Comparison of ENCODE assay signal across 32 mouse cellular contexts in genomic region chr8:47298460-47298859, GRCm38 (mm10).
"Had no signal": no experiment of that assay in that cellular context is flagged by ENCODE, and none has a peak within 500 bp of the region (broad histone marks: within the 10 kb centered on the region; RNA-seq: fewer than 3 reads in every experiment).

No protein-coding gene starts in this region.

- H3K4me3 ChIP-seq: left cerebral cortex, adult 2 months; limb, embryonic 10.5 days; limb, embryonic 12.5 days; limb, embryonic 13.5 days; limb, embryonic 15.5 days; liver, embryonic 13.5 days; liver, embryonic 15.5 days; lung, embryonic 15.5 days; megakaryocyte, embryonic 14.5 days; midbrain, embryonic 10.5 days; midbrain, embryonic 12.5 days; midbrain, embryonic 13.5 days; midbrain, embryonic 15.5 days; myocyte; neural tube, embryonic 12.5 days had no signal

- H3K4me2 ChIP-seq: limb, embryonic 12.5 days; limb, embryonic 13.5 days; limb, embryonic 15.5 days; liver, embryonic 11.5 days; liver, embryonic 13.5 days; liver, embryonic 15.5 days; lung, embryonic 14.5 days; lung, embryonic 15.5 days; midbrain, embryonic 11.5 days; midbrain, embryonic 12.5 days; midbrain, embryonic 13.5 days; midbrain, embryonic 15.5 days; neural tube, embryonic 12.5 days had no signal

- H3K4me1 ChIP-seq: limb, embryonic 12.5 days; limb, embryonic 13.5 days; limb, embryonic 15.5 days; liver, embryonic 13.5 days; liver, embryonic 15.5 days; lung, embryonic 15.5 days; megakaryocyte, embryonic 14.5 days; midbrain, embryonic 10.5 days; midbrain, embryonic 12.5 days; midbrain, embryonic 13.5 days; midbrain, embryonic 15.5 days; neural tube, embryonic 12.5 days had no signal

- H3K9me3 ChIP-seq: limb, embryonic 10.5 days; limb, embryonic 12.5 days; limb, embryonic 13.5 days; limb, embryonic 15.5 days; liver, embryonic 13.5 days; liver, embryonic 15.5 days; lung, embryonic 15.5 days; megakaryocyte, embryonic 14.5 days; midbrain, embryonic 10.5 days; midbrain, embryonic 12.5 days; midbrain, embryonic 13.5 days; midbrain, embryonic 15.5 days; neural tube, embryonic 12.5 days had no signal

- H3K36me3 ChIP-seq: limb, embryonic 10.5 days; limb, embryonic 12.5 days; limb, embryonic 13.5 days; limb, embryonic 15.5 days; liver, embryonic 13.5 days; liver, embryonic 15.5 days; lung, embryonic 15.5 days; midbrain, embryonic 10.5 days; midbrain, embryonic 12.5 days; midbrain, embryonic 13.5 days; midbrain, embryonic 15.5 days; neural tube, embryonic 12.5 days had no signal

- DNase-seq: left cerebral cortex, postnatal 4 days; liver; liver, embryonic 13.5 days; liver, postnatal 0 days; lung, adult 18-20 months; lung, adult 2 months; lung, embryonic 14.5 days; lung, postnatal 10 days; lung, postnatal 14 days; lung, postnatal 36 days; lung, postnatal 4 days; midbrain, embryonic 14.5 days had no signal

- H3K9ac ChIP-seq: limb, embryonic 12.5 days; limb, embryonic 13.5 days; limb, embryonic 15.5 days; liver, embryonic 13.5 days; liver, embryonic 14.5 days; liver, embryonic 15.5 days; liver, postnatal 0 days; lung, embryonic 14.5 days; lung, embryonic 15.5 days; midbrain, embryonic 12.5 days; midbrain, embryonic 13.5 days; midbrain, embryonic 15.5 days; neural tube, embryonic 12.5 days had no signal

- H3K27me3 ChIP-seq: limb, embryonic 12.5 days; limb, embryonic 13.5 days; limb, embryonic 15.5 days; liver, embryonic 13.5 days; liver, embryonic 15.5 days; lung, embryonic 15.5 days; megakaryocyte, embryonic 14.5 days; midbrain, embryonic 12.5 days; midbrain, embryonic 13.5 days; midbrain, embryonic 15.5 days; neural tube, embryonic 12.5 days had no signal

- ATAC-seq: liver, postnatal 0 days; lung, postnatal 0 days; midbrain, embryonic 13.5 days; midbrain, embryonic 15.5 days; midbrain, embryonic 16.5 days had no signal

- H3K27ac ChIP-seq: left cerebral cortex, adult 2 months; limb, embryonic 10.5 days; limb, embryonic 12.5 days; limb, embryonic 13.5 days; limb, embryonic 15.5 days; liver, embryonic 13.5 days; liver, embryonic 14.5 days; liver, embryonic 15.5 days; lung, embryonic 15.5 days; macrophage; midbrain, embryonic 10.5 days; midbrain, embryonic 12.5 days; midbrain, embryonic 13.5 days; midbrain, embryonic 15.5 days; neural tube, embryonic 12.5 days had no signal
